In the genomic region with DNA sequence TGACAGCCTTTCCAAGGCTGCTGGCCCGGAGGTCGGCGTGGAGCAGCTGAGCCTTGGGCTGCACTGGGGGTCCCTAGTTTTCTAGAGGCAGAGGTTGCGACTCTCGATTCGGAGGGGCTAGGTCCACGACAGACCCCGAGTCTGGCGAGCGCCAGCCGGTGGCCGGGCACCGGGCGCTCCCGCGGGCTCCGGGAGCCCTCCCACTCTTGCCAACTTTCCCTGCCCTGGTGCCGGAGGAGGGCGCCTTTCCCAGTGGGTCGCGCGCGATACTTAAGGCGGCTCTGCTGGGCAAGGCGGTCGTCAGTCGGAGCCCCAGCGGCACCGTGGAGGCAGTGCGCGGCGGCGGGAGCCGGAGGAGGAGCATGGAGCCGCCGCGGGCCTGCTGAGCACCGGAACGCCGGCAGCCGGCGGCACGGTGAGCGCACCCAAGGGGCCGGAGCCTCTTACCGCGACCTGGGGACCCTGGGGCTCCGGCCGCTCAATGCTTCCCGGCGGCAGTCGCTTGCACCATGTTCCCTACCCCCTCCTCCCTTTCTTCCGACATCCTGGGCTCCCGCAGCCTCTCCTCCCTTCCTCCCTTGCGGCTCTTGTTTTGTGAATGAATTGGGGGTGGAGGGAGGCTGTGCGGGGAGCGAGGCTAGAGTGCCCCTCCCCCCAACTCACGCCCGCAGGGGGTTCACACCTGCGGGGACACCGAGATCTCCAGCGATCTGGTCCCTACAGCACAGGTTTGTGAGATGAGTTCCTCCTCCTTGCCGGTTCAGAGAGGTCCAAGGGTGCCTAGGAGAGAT, we compare ENCODE assay signal across 7 mouse cellular contexts. TPM values are rescaled to one million over a fixed set of nuclear protein-coding genes. Genes with fewer than 3 reads are reported as not detected.
DNase-seq lines count a peak whose midpoint lies in the region; ATAC-seq lines count a peak whose summit lies in the region.

No protein-coding gene starts in this region.

- intact Hi-C loops in left cerebral cortex, postnatal 4 days (cut with DNase I): loop anchor here (5.0 kb wide), 1 partner anchor 153 kb away; no protein-coding TSS in a partner anchor

- 0 out of 2 replicates have a peak overlapping the region, but pooled peaks have one; percentile 30 for H3K27ac ChIP-seq in hindbrain, embryonic 12.5 days

- under 1% methylated on average over 57 of the region's 63 CpGs for WGBS in hindbrain, embryonic 12.5 days

- DNase-seq in ZHBTc4 (ENCODE audit: low read depth, low spot score): peak; percentile 82
- DNase-seq in cerebellum, adult 8-10 months: peak; percentile 39
- peak; percentile 21 to 60 for DNase-seq in frontal cortex, postnatal 14 days (ENCODE audit: low spot score in 2 of 2)
- DNase-seq in left cerebral cortex, postnatal 4 days: peak; percentile 67
- peak; percentile 38 to 42 for DNase-seq in right cerebral cortex, postnatal 36 days (ENCODE audit: low spot score in 2 of 2)

- peaks cover 26% of the 10 kb centered on the region for H3K4me1 ChIP-seq in hindbrain, embryonic 12.5 days

- 0 out of 2 replicates have a peak, but pooled peaks cover 8% of the 10 kb centered on the region for H3K36me3 ChIP-seq in hindbrain, embryonic 12.5 days

- no peaks in the 10 kb centered on the region for H3K9me3 ChIP-seq in hindbrain, embryonic 12.5 days (replicated peaks)

- peak overlapping the region; percentile 53 for H3K4me3 ChIP-seq in hindbrain, embryonic 12.5 days

- peak overlapping the region; percentile 66 for H3K9ac ChIP-seq in hindbrain, embryonic 12.5 days

- peak; percentile 69 for ATAC-seq in hindbrain, embryonic 12.5 days (ENCODE audit: low FRiP score)
- peak; percentile 45 for ATAC-seq in megakaryocyte-erythroid progenitor cell, adult 5-6 weeks (replicated peaks; ENCODE audit: low FRiP score, low TSS enrichment, poor library complexity, severe bottlenecking)

- H3K27me3 ChIP-seq in hindbrain, embryonic 12.5 days: peaks cover 65% of the 10 kb centered on the region

- peak overlapping the region; percentile 95 for H3K4me2 ChIP-seq in hindbrain, embryonic 12.5 days (replicated peaks)

RNA-seq across cellular contexts. Expression of gene Has3, which starts 0.7 kb away (rescaled TPM):
- 0.22 and 0.27 TPM in 2 replicates for polyA plus RNA-seq in hindbrain, embryonic 12.5 days (2016; fragmentation: Nextera tagmentation; extraction: Ambion mirVana)
- total RNA-seq in left cerebral cortex, postnatal 4 days (2021): 10 to 100 TPM; 16.7 to 17.7 TPM
- 0.17 TPM in 1 of 2 replicates, not detected in the other for total RNA-seq in megakaryocyte-erythroid progenitor cell, adult 5-6 weeks (2014; fragmentation: Nextera tagmentation)
- total RNA-seq in megakaryocyte-erythroid progenitor cell, adult 5-6 weeks (2017): 0.66 TPM in 1 of 2 replicates, not detected in the other

RNA-seq across cellular contexts. Expression of gene Utp4, which starts 22.7 kb away (rescaled TPM):
- 49.0 TPM in 2 replicates for polyA plus RNA-seq in hindbrain, embryonic 12.5 days (2016; fragmentation: Nextera tagmentation; extraction: Ambion mirVana)
- total RNA-seq in left cerebral cortex, postnatal 4 days (2021): 10 to 100 TPM; 30.0 to 30.2 TPM
- total RNA-seq in megakaryocyte-erythroid progenitor cell, adult 5-6 weeks (2014; fragmentation: Nextera tagmentation): 75.1 and 84.5 TPM in 2 replicates
- total RNA-seq in megakaryocyte-erythroid progenitor cell, adult 5-6 weeks (2017): 73.7 and 79.4 TPM in 2 replicates

Comparison
In these comparisons a context has a peak if more than half of its experiments do, and no peak if none do; other contexts are left out.
1. Peak in every context shown above with its lines: DNase-seq, ATAC-seq, H3K4me3 ChIP-seq and H3K27ac ChIP-seq.
2. RNA of gene Has3, which starts 0.7 kb away (total RNA-seq): 16.7 to 17.7 TPM in left cerebral cortex, postnatal 4 days; 0.17 to 0.66 TPM in megakaryocyte-erythroid progenitor cell, adult 5-6 weeks; every median in the first group is over 10 times any median in the second.